Mouse (Mus musculus) hindbrain, embryonic 15.5 days (tissue): Measurements from ENCODE around the gene Popdc3. TPM values are rescaled to one million over a fixed set of nuclear protein-coding genes. Genes with fewer than 3 reads are reported as not detected.

Source experiments
- ATAC-seq: fragments of 200-750 bp; cut with Nextera tagmentation; 2 replicates; pipeline ENCODE4 v1.8.0; 2017; ENCODE audit warnings: low read depth, moderate number of reproducible peaks, moderate TSS enrichment; ENCODE audit not compliant: low FRiP score
- H3K27ac ChIP-seq: fragments of 300-500 bp; sonication (generic); replicated peaks from 2 replicates; pipeline ENCODE4 v1.5.1; 2015; ENCODE audit warnings: mild to moderate bottlenecking, inconsistent platforms
- H3K27me3 ChIP-seq: fragments of 300-500 bp; sonication (generic); 2 replicates; pipeline ENCODE4 v1.6.1; 2015; ENCODE audit warnings: control low read depth, inconsistent platforms
- H3K36me3 ChIP-seq: fragments of 300-500 bp; sonication (generic); 2 replicates; pipeline ENCODE4 v1.6.1; 2015; ENCODE audit warnings: control low read depth, inconsistent platforms
- H3K4me1 ChIP-seq: fragments of 300-500 bp; sonication (generic); replicated peaks from 2 replicates; pipeline ENCODE4 v1.6.1; 2015; ENCODE audit warnings: control low read depth, inconsistent platforms
- H3K4me2 ChIP-seq: fragments of 300-500 bp; sonication (generic); 2 replicates; pipeline ENCODE4 v1.6.1; 2015; ENCODE audit warnings: moderate library complexity, mild to moderate bottlenecking, inconsistent platforms
- H3K4me3 ChIP-seq: fragments of 300-500 bp; sonication (generic); 2 replicates; pipeline ENCODE4 v1.5.1; 2015; ENCODE audit warnings: mild to moderate bottlenecking, inconsistent platforms
- H3K9ac ChIP-seq: fragments of 300-500 bp; sonication (generic); 2 replicates; pipeline ENCODE4 v1.6.1; 2015; ENCODE audit warnings: inconsistent platforms
- H3K9me3 ChIP-seq: fragments of 300-500 bp; sonication (generic); 2 replicates; pipeline ENCODE4 v1.6.1; 2016; ENCODE audit warnings: control low read depth, inconsistent platforms
- WGBS: fragments of 180-500 bp; shearing (Covaris S2); methylation state at CpG from one replicate; pipeline ENCODE4 v1.1.7; 2015; 5-methylcytosine and 5-hydroxymethylcytosine counted together
- polyA plus RNA-seq: library from polyadenylated mRNA; unstranded; fragments of >200 nt; fragmentation: Nextera tagmentation; extraction: Ambion mirVana; gene quantifications from 2 replicates; pipeline ENCODE4 v1.2.1, GENCODE M21; 2015

The Popdc3 gene
- polyA plus RNA-seq, 1 experiment from 2014 or later = 2.6 TPM

DNA sequence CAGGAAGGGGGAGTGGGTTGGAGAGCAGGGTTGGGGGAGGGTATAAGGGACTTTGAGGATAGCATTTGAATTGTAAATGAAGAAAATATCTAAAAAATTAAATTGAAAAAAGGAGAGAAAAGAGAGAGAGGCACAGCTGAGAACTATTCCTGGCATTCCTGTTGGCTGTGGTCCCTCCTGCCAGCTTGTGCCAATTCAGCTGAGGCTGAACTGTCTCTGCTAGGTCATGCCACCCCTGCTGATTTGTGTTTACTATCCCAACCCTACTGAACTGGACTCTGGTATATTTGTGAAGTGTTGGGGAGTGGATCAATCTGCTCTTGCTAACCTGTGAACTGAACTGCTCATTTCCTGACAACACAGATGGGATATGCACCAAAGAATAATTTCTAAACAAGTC lies 32.3 kb downstream of the Popdc3 start:
- H3K4me2 ChIP-seq = no peak overlapping the region

DNA sequence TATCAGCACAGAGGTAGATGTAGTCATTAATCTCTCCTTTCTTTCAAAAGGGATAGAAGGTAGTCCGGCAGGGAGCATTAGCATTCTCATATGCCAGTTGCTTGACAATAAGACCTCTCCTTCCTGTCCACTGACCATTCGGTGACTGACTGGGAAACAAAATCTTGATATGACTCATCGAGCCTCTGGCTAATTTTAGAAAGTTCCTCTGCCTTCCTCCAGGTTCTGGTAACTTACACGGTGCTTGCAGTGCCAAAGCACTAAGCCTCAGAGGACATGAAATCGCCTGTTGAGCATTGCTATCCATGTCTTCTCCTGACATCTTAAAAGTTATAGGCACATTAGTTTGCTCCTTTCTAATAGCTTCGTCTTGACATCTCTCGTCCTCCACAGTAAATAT lies 38.8 kb downstream of the Popdc3 start:
- Histone ChIP-seq H3K4me3 (no peak overlapping the region), H3K9ac (no peak overlapping the region), H3K9me3 (no peaks in the 10 kb centered on the region), H3K4me1 (no peaks in the 10 kb centered on the region), H3K4me2 (no peak overlapping the region), H3K36me3 (no peaks in the 10 kb centered on the region), H3K27me3 (no peaks in the 10 kb centered on the region), H3K27ac (no peak overlapping the region)
- ATAC-seq = no peak
- WGBS = 91% methylated on average over 7 of the region's 7 CpGs

More for the DNA sequence above, 32.3 kb downstream of the Popdc3 start:
- ATAC-seq = no peak
- no peak overlapping the region for H3K9ac ChIP-seq
- no peaks in the 10 kb centered on the region for H3K9me3 ChIP-seq
- H3K27ac ChIP-seq = no peak overlapping the region
- H3K27me3 ChIP-seq = no peaks in the 10 kb centered on the region
- H3K4me1 ChIP-seq = no peaks in the 10 kb centered on the region
- H3K36me3 ChIP-seq = no peaks in the 10 kb centered on the region
- no peak overlapping the region for H3K4me3 ChIP-seq

DNA sequence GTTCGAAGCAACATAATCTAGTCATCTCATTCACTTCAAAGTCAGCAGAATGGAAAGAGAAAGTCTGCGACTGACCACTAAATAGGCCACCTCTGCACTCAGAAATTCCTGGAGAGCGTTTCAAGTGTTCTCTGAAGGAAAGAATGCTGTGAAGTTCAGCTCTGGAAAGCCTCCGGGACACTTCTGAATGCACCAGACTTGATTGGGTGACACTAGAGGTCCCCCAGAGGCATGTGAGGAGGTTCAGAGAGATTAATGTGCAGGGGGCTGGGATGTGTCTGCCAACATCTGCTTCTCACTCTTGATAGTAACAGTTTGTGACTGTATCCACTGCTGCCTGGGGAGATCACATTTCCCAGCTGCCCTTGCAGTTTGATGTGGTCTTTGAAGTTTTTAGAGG lies 52.1 kb downstream of the Popdc3 start:
- no peak for ATAC-seq

DNA sequence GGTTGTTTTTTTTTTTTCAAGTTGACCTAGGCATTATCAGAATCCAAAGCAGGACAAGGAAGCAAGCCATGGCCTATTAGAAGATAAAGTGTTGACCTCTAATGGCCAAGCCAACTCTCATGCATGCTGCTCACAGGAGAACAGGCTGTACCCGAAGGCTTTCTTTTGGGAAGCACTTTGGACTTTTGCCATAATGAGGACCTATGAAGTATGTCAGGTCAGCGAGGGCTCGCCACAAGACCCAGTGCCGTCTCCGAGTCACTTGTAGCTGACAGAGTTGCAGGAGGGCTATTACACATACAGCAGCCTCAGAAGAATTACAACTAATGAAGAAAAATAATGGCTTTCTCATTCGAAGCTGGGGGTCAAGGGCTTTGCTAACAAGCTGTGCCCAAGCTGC lies 55.5 kb downstream of the Popdc3 start:
- no peaks in the 10 kb centered on the region for H3K9me3 ChIP-seq
- no peaks in the 10 kb centered on the region for H3K36me3 ChIP-seq
- H3K4me1 ChIP-seq = 0 out of 2 replicates have a peak, but pooled peaks cover 7% of the 10 kb centered on the region
- no peaks in the 10 kb centered on the region for H3K27me3 ChIP-seq
- H3K27ac ChIP-seq = no peak overlapping the region
- no peak overlapping the region for H3K9ac ChIP-seq
- 71% methylated on average over 6 of the region's 6 CpGs for WGBS
- ATAC-seq = no peak
- no peak overlapping the region for H3K4me3 ChIP-seq
- H3K4me2 ChIP-seq = no peak overlapping the region

More for the DNA sequence above, 52.1 kb downstream of the Popdc3 start:
- no peak overlapping the region for H3K4me2 ChIP-seq
- no peak overlapping the region for H3K9ac ChIP-seq
- H3K4me1 ChIP-seq = 0 out of 2 replicates have a peak, but pooled peaks cover 7% of the 10 kb centered on the region
- H3K36me3 ChIP-seq = no peaks in the 10 kb centered on the region
- WGBS = 26% methylated on average over 4 of the region's 4 CpGs
- no peak overlapping the region for H3K4me3 ChIP-seq
- no peak overlapping the region for H3K27ac ChIP-seq
- H3K9me3 ChIP-seq = no peaks in the 10 kb centered on the region
- H3K27me3 ChIP-seq = no peaks in the 10 kb centered on the region

DNA sequence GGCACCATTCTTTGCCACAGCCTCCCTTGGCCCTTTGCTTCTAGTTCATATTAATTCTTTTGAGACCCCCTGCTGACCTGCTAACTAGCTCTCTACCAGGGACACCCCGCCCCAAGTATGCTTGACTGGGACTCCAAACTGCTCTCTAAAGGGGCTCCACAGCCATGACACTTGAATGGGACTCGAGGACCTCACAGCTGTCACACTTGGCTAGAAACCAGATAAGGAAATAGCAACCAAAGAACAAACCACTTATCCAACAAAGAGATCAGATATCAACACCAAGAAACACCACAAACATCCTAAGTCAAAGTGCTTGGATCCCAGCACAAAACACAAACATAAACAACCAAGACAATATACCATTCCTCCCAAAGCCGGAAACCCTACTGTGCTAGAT lies 58.4 kb downstream of the Popdc3 start:
- Histone ChIP-seq H3K4me1 (no peaks in the 10 kb centered on the region), H3K9ac (no peak overlapping the region), H3K27me3 (no peaks in the 10 kb centered on the region), H3K4me2 (no peak overlapping the region), H3K4me3 (no peak overlapping the region), H3K9me3 (no peaks in the 10 kb centered on the region), H3K27ac (no peak overlapping the region), H3K36me3 (no peaks in the 10 kb centered on the region)
- ATAC-seq = no peak
- 50% methylated on average over 3 of the region's 3 CpGs for WGBS

DNA sequence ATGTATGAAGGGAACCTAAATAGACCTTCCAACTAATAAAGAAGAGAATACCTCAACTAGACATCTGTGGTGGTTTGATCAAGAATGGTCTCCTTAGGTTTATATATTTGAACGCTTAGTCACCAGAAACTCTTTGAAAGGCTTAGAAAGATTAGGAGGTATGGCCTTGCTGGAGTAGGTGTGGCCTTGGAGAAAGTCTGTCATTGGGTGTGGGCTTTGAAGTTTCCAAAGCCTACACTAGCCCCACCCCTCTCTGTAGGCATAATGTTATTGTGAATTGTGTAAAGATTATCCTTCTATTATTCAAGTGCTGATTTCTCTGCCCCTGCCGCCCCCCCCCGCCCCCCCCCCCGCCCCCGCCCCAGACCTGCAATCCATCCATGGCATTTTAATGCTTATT lies 59.6 kb downstream of the Popdc3 start:
- Histone ChIP-seq H3K27ac (no peak overlapping the region), H3K4me2 (no peak overlapping the region), H3K9ac (no peak overlapping the region), H3K27me3 (no peaks in the 10 kb centered on the region), H3K4me3 (no peak overlapping the region), H3K9me3 (no peaks in the 10 kb centered on the region), H3K36me3 (no peaks in the 10 kb centered on the region), H3K4me1 (no peaks in the 10 kb centered on the region)
- no peak for ATAC-seq
- 85% methylated on average over 5 of the region's 5 CpGs for WGBS

DNA sequence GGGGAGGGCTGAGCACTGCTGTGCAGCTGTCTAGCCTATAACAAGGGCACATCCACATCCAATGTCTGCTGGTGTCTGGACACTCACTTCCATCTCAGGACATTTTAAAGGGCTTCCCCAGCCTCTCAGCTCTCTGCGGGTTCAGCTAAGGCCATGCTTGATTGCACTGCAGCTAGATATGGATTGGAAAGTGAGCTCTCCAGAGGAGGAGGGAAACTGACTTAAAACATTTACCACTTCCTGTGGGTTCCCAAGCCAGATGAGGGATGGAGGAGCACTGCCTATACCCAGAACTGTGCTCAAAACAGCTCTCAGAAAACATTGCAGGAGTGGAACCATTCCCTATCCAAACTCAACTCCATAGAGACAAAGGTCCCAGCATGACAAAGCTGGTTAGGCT lies 82.6 kb downstream of the Popdc3 start:
- Histone ChIP-seq H3K4me2 (no peak overlapping the region), H3K9ac (no peak overlapping the region), H3K27me3 (no peaks in the 10 kb centered on the region), H3K4me1 (no peaks in the 10 kb centered on the region), H3K36me3 (no peaks in the 10 kb centered on the region), H3K4me3 (no peak overlapping the region), H3K27ac (no peak overlapping the region), H3K9me3 (no peaks in the 10 kb centered on the region)
- 79% methylated on average over 1 of the region's 1 CpGs for WGBS
- no peak for ATAC-seq

DNA sequence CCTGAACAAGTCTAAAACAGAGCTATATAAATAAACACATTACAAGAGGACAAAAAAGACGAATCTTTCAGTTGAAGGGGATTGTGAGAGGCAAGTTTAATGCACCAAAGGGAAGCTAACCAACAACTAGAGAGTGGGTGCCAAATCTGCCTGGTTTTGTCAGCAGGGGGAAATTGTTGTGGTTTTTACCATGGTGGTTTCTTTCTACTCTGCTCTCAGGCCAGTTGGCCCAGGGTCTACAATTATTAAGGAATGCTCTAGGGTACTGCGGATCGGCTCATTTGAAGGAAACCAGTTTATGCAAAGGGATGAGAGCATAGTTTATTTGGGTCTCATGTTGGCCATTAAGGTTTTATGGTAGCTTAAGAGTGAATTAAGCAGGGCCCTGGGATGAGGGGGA lies 84.2 kb downstream of the Popdc3 start:
- H3K36me3 ChIP-seq = no peaks in the 10 kb centered on the region
- no peak for ATAC-seq
- 85% methylated on average over 3 of the region's 3 CpGs for WGBS
- no peak overlapping the region for H3K27ac ChIP-seq
- H3K4me1 ChIP-seq = no peaks in the 10 kb centered on the region
- no peaks in the 10 kb centered on the region for H3K27me3 ChIP-seq
- H3K9me3 ChIP-seq = no peaks in the 10 kb centered on the region
- H3K9ac ChIP-seq = no peak overlapping the region
- H3K4me2 ChIP-seq = no peak overlapping the region
- H3K4me3 ChIP-seq = no peak overlapping the region

GRCm38 (mm10) chr10:45276499-45276898 lies 98.6 kb downstream of the Popdc3 start:
- H3K27ac ChIP-seq = no peak overlapping the region
- no peak overlapping the region for H3K4me3 ChIP-seq
- H3K4me2 ChIP-seq = no peak overlapping the region
- no peak for ATAC-seq
- WGBS = 57% methylated on average over 3 of the region's 3 CpGs
- H3K4me1 ChIP-seq = no peaks in the 10 kb centered on the region
- no peaks in the 10 kb centered on the region for H3K9me3 ChIP-seq
- no peaks in the 10 kb centered on the region for H3K27me3 ChIP-seq
- H3K9ac ChIP-seq = no peak overlapping the region
- H3K36me3 ChIP-seq = no peaks in the 10 kb centered on the region

DNA sequence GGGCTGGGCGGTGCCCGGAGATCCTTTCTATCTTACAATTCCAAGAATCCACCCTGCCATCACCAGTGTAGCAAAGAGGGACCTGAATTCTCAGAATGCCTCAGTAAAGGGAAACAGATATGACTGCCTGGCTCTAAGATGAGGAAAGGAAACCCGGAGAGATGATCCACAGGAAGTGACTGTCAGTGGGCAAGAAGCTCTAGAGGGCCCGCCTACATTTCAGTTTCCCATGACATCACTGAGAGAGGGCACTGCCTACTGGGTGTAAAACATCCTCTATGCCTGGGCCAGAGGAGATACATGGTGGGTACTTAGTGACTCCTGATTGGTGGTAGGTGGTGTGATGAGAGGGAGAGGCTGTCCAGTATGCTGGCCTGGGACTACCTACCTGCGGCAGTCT lies 99.1 kb downstream of the Popdc3 start:
- H3K27me3 ChIP-seq = no peaks in the 10 kb centered on the region
- no peak overlapping the region for H3K4me3 ChIP-seq
- no peaks in the 10 kb centered on the region for H3K4me1 ChIP-seq
- no peaks in the 10 kb centered on the region for H3K36me3 ChIP-seq
- no peak for ATAC-seq
- H3K9ac ChIP-seq = no peak overlapping the region
- no peaks in the 10 kb centered on the region for H3K9me3 ChIP-seq
- no peak overlapping the region for H3K4me2 ChIP-seq
- 93% methylated on average over 5 of the region's 5 CpGs for WGBS
- H3K27ac ChIP-seq = no peak overlapping the region

DNA sequence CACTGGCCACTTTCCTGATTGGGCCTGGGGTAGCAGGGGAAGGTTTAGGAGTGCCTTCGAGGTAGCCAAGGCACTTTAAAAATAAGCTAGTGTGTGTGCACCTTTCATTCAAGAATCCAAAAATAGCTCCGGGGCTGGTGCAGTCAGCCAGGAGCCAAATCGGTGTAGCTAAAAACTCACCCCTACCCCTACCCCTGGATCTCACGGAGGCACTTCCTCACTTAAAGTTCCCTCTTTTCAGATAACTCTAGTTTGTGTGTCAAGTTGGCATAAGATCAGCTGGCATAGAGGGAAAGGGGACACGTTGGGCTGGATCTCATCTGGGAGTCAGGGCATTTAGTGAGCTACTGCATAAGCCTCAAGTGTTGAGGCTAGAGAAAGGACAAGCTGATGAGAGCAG lies 107.8 kb downstream of the Popdc3 start:
- WGBS = 84% methylated on average over 5 of the region's 5 CpGs
- H3K4me3 ChIP-seq = no peak overlapping the region
- ATAC-seq = no peak
- peaks cover 5% of the 10 kb centered on the region for H3K4me1 ChIP-seq
- H3K36me3 ChIP-seq = no peaks in the 10 kb centered on the region
- H3K9me3 ChIP-seq = no peaks in the 10 kb centered on the region
- peaks cover 14% of the 10 kb centered on the region; the same call in 1 of the 2 replicates for H3K27me3 ChIP-seq
- H3K9ac ChIP-seq = no peak overlapping the region
- H3K27ac ChIP-seq = no peak overlapping the region
- H3K4me2 ChIP-seq = no peak overlapping the region

DNA sequence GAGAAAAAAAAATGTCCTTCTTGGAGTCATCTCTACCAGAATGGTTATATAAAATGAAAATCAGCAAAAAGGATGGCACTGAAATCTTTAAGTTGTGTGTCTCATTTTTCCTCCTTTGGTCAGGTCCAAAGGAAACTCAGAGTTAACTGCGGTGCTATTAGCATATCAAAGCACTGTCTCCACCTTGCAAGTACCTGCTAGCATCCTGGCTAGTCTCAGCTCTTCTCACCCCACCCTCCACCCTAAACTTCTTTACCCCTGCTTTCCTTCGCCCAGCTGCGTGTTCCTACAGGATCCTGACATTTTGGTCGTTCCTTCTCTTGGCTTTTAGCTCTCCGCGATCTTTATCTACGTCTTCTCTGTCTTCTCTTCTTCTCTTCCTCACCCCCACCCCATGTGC lies 110.5 kb downstream of the Popdc3 start:
- no peak overlapping the region for H3K27ac ChIP-seq

More for the DNA sequence above, 110.5 kb downstream of the Popdc3 start:
- peak overlapping the region; percentile 9; the same call in 1 of the 2 replicates for H3K4me2 ChIP-seq
- H3K27me3 ChIP-seq = peaks cover 17% of the 10 kb centered on the region; the same call in 1 of the 2 replicates
- no peak overlapping the region for H3K9ac ChIP-seq
- ATAC-seq = no peak
- 68% methylated on average over 7 of the region's 7 CpGs for WGBS
- H3K4me1 ChIP-seq = peaks cover 5% of the 10 kb centered on the region
- no peak overlapping the region for H3K4me3 ChIP-seq
- H3K9me3 ChIP-seq = no peaks in the 10 kb centered on the region
- H3K36me3 ChIP-seq = no peaks in the 10 kb centered on the region
